Mouse (Mus musculus) 3T3-L1 (cell line): ENCODE results near the gene Omp.
A peak's percentile ranks its signal among the peaks of the same experiment; 100 is the strongest.

ENCODE experiments used
- DNase-seq: peaks from one replicate; pipeline ENCODE4 v3.0.0-alpha.2; 2015; ENCODE audit warnings: low read depth, low spot score

Gene Omp

GRCm38 (mm10) chr7:98142247-98142646, 3.1 kb downstream of the Omp start:
- no peak for DNase-seq

- peak; percentile 58 for DNase-seq
Measured at GRCm38 (mm10) chr7:98141206-98141605, 4.1 kb downstream of the Omp start.

DNA sequence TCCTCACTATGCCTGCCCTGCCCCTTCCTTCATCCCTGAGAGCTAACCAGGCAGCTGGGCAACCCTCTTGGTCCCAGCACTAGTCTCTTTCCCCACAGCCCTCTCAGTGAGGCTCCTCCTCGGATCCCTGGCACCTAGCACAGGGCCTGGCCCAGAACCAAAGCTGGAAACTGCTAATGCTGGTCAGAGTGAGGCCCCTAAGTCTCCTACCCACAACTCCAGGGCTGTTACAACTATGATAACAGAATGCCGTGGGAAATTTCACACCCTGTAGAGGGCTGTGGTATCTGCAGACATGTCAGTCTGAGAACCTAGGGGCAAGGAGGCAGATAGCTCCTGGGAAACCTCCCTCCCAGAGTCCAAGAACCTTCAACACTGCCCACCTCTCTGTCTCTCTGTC, 4.7 kb downstream of the Omp start:
- no peak for DNase-seq

DNA sequence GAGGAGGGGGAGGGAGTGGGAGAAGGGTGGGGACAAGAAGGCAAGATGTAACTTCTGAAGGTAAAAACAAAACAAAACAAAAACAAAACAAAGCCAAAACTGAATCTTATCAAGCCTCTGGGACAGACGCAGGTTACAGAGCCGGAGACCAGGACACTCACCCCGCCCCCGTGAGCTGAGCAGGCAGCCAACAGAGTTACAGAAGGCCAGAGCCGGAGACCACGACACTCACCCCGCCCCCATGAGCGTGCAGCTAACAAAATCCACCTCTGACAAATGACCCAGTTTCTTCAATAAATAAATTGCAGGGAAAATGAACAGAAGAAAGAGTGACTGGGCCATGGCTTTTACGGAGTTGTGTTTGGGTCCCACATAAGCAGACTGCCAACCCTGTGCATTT, 6.1 kb downstream of the Omp start:
- DNase-seq: no peak

DNA sequence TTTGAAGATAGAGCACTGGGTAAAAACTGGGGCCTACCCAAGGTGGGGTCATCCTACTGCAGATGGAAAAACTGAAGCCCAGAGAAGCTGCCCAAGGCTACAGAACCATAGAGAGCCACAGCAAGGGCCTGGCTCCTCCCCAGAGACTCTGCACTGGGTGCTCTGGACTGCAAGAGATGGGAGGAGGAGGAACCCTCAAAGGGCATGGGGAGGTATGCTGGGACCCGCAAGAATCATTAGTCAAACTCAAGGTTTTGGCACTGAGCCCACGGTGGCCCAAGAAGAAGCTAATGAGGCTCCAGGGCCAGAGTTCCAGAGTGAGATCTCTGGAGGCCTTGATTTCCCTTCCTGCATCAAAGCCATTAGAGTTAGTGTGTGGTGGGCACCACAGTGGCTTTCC, 7.3 kb downstream of the Omp start:
- no peak for DNase-seq

DNA sequence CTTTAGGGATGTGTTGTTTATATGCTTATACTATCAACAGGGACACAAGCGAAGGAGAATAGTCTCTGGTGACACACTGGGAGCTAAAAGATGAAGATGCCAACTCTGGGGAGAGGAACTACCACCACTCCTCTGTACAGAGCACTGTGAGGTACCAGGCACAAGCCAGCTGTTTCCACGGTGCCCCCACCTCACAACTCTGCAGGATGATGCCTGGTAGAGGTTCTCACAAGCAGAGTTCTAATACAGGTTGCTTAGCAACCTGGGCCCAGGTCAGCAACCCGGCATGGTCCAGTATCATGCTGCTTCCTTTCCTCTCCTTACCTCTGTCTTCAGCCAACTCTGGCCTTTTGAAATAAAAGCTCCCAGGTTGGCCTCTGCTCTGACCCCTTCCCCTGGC, 7.7 kb downstream of the Omp start:
- no peak for DNase-seq

DNA sequence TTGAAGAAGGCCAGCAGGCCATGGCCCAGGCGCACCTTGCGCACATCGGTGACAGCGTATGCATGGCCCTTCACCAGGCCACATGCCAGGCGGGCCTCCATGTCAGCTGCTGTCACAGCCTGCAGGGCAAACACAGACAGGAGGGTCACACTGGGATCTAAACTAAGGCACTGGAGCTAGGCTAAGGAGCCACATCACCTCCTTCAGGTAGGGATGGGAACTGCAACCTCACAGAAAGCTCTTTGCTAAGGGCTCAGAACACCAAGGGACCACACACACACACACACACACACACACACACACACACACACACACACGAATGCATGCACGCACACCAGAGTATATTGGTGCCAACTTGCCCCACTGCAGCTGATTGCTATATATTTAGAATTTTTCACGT, 13.6 kb downstream of the Omp start:
- no peak for DNase-seq

DNA sequence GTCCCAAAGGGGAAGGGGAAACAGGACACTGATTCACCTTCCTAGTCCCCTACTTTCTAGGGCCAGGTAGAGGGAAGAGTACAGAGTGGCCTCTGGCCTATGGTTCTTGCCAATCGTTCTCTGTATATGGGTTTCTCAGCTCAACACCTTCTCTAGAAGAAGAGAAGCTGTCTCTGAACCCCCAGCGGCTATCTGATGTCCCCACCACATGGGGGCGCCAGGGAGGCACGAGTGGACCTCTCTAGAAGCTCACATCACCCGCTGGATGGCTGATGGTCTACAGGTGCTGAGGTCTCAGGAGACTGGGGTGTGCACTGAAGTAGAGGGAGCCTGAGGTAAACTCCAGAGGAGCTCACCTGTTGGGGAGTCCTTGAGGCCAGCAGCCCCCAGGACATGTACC, 19.8 kb downstream of the Omp start:
- peak; percentile 30 for DNase-seq

GRCm38 (mm10) chr7:98124701-98125100, 20.6 kb downstream of the Omp start:
- no peak for DNase-seq

GRCm38 (mm10) chr7:98121673-98122072, 23.6 kb downstream of the Omp start:
- DNase-seq: no peak

DNA sequence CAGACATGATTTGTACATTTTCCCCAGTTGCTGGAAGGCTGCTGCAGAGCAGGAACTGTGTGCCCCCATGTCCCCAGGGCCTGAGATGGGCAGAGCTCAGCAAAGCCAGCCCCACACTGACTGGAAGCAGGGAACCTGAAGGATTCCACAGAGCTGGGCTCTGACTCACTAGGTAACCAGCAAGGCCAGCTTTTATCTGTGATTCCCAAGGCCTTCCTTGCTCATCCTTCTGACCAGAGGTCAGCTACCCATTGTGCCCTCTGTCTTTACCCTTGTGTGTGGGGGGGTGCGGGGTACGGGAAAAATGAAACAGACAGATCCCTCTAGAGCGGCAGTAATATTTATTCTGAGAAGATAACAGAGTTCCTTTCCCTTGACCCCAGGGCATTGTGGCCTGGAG, 24.1 kb downstream of the Omp start:
- no peak for DNase-seq

GRCm38 (mm10) chr7:98120325-98120724, 25.0 kb downstream of the Omp start:
- peak; percentile 80 for DNase-seq

DNA sequence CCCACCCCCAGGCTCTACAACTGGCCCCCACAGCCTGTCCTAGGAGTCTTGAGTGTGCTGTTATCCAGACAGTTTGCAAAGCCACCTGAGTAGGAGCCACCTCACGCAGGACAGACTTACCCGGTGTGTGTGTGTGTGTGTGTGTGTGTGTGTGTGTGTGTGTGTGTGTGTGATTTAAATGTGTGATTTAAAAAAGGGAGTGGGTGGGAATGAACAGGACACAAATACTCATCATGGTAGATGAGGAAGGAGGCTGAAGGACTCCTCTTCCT, 25.4 kb downstream of the Omp start:
- no peak for DNase-seq

- DNase-seq: peak; percentile 90
Measured at GRCm38 (mm10) chr7:98119179-98119960, 25.9 kb downstream of the Omp start, which contains the start of gene Myo7a. TSS of gene Myo7a (minus strand) at chr7:98119524.

DNA sequence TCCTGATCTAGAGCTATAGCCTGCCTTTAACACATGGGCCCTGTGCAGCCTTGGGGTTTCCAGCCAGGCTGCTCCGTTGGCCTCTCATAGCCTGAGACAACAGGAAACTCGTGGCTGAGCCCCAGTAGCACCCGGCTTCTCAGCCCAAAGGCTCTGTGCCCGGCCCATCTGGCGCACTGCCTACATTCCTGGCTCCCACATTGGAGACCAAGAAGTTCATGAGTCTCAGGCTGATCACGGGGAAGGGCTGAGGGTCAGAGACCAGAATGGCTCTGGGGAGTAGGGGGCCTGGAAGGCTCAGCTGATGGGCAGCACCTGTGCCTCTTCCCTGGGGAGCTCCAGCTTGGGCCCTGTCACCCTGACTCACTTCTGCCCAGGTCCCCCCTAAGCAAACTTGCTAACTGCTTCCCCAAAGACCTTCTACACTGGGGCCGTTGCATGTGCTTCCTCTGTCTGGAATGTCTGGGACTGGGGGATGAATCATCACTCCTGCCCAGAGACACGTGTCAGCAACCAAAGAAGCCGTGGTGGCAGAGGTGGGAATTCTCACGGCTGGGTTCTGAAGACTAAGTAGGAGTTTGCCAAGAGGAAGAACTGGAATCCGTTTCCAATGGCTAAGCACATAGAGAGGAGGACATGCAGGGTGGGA, 28.2 kb downstream of the Omp start:
- DNase-seq: peak; percentile 97

DNA sequence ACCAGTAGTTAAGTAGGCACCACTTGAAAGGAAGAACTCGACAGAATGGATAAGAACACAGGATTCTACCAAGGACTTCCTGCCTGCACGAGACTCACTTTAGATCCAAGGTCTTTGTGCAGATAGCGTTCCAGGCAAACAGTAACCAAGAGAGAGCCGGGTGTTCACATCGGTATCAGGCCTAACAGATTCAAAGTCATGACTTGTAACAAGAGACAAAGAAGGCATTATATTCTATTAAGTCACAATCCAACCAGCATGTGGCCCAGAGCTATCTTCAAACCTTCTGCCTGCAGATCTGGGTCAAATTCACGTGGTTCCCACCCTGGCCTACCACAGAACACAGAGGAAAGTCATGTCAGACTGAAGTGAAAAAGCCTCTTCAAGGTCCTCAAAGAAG, 30.6 kb downstream of the Omp start:
- DNase-seq: no peak

DNA sequence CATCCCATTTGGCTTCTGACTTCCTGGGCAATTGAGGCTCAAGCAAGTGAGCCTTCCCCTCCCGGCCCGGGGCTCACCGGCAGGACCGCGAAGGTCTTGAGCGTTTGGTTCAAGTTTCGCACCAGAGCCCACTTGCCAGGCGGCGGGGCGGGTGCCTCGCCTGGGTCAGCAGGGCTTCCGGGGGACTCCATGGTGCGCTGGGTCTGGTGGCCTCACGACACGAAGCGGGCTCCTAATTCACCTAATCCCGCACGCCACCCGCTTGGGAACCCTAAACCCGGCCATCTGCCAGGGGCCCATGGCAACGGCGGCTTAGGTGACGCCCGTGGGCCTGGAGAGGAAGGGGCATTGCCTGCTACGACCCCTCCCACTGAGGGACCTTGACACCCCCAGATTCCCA, 34.1 kb downstream of the Omp start:
- DNase-seq: no peak

DNA sequence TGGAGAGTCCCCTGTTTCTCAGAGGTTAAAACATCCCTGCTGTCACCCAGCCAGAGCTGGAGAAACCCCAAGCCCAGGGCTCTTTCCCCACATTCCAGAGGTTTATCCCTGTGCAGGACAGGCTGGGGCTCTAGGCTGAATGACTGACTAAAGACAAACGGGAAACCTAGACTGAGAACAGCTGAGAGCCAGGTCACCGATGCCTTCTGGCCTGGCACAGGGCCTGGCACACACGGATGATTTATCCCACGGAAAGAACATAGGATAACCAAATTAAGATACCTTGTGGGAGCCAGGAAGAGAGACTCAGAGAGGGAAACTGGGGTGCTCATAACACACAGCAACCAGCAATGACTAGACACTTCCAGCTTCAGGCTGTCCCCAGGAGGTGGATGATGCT, 35.5 kb downstream of the Omp start:
- no peak for DNase-seq

DNA sequence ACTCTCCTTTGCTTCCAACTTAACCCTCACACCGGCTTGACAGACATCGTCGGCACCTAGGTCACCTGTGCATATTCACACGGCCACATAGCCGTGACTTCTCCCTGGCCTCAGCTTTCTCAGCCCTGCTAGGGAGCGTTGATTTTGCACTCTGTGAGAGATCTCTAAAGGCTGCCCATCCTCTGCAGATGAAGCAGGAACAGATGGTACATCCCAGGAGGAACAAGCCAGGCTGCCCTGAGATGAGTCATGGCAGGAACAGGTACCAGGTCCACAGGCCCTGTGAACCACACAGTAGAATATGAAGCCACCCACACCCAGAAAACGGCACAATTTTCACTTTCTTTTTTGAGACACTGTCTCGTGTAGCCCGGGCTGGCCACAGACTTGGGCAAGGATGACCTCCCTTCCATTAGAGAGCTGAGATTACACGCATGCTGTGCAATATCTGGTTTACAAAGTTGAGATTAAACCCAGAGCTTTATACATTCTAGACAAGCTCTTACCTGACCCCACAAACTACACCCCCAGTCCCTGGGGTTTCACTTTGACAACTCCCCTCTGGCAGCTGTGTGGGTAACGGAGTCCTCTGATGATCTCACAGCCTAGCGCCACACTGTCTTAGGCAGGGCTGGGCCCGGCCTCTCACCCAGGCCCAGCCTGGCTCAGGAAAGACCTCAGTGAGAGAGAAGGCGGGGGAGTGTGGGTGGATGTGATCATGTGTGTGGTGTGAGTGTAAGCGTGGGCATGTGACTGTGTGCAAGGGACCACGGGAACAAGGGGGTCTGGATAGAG, 36.5 kb downstream of the Omp start:
- no peak for DNase-seq

DNA sequence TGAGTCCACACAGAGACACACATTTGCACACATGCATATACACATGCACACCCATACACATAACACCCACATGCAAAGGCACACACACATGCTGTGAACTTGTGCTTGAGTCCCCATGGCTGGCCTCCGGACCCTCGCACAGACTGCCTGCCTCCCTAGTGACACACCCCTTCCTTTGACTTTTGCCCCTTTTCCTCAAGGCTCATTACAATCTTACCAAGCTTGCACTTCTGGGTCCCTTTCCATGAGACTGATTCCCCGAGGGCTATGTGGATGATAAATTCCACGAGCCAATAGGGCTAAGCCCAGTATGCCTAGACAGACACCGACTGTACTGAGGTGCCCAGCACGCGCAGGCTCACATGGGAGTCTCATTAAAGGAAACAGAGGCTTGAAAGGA, 39.0 kb downstream of the Omp start:
- no peak for DNase-seq

DNA sequence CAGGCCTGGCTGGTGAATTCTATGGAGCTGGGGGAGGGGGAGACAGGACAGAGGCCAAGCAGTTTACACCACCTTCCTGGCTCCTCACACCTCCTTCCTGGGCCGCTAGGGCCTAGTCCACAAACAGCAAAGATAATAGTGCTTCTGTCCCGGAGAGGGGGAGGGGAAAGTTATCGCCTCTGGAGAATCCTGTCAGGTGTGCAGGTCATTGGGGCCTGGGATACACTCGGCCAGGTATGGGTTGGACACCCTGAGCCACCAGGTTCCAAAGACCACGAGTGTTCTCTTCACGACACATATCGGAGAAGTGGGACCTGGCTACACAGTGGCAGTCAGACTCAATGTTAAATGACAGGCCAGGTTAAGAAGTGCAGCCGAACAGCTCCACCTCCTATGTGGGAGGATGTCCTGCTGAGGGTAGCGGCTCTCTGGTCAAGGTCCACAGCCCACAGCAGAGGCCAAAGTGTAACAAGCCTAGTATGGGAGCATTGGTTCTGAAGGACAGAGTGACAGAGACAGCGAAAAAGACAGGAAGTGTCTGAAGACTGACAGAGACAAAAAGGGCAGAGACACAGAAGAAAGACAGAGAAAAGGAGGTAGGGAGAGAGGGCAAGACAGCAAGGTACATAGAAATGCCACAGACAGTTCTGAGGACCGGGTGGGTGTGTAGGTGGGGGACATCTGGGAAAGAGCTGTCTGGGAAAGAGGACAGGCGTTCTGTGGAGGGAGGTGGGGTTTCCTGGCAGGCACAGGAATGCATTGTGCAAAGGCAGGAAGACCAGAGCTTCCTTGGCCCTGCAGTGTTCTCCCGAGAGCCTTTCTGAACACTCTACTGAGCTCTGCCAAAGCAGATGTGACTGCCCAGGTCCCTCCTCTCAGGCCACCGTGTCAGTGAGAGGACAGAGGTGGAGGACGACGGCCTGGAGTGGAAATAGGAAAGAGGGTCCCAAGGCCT, 40.5 kb downstream of the Omp start:
- no peak for DNase-seq

- DNase-seq: no peak
Measured at GRCm38 (mm10) chr7:98103942-98104292, 41.4 kb downstream of the Omp start.
